Mouse (Mus musculus): ENCODE data around the gene Gm21083. TPM values are rescaled to one million over a fixed set of nuclear protein-coding genes. Genes with fewer than 3 reads are reported as not detected.
"Not testable (repeated sequence)": the region's sequence is repeated elsewhere in the genome, so short reads cannot be mapped to it uniquely, and the experiment has no call there.

The Gm21083 gene
- total RNA-seq, 2 experiments from 2014 or later: not detected

DNA sequence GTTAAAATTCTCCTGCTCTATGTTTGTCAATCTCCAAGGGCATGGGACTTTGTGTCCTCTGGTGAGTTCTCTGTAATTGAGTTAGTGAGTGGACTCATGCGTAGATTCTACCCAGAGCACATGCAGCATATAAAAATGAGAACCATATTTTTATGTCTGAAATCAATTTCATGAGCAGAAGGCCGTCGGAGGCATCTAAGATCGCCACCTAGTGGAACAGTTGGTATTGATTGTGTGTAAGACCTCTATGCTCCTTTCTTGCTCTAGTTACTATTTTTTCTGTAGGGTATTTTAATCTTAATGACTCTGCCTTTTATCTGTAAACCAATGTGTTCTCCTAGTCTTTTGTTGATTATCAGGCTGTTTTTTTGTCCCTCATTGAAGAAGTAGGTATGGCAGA, 23.2 kb downstream of the Gm21083 start:
- DNase-seq (ENCODE audit: extremely low spot score in 1 of 2, low spot score in 2 of 2); H3K27ac ChIP-seq; intact Hi-C loops (cut with DNase I); H3K4me3 ChIP-seq: not testable (repeated sequence)
- peak; percentile 29 for TF ChIP-seq CTCF (IDR thresholded peaks at IDR 0.05)

DNA sequence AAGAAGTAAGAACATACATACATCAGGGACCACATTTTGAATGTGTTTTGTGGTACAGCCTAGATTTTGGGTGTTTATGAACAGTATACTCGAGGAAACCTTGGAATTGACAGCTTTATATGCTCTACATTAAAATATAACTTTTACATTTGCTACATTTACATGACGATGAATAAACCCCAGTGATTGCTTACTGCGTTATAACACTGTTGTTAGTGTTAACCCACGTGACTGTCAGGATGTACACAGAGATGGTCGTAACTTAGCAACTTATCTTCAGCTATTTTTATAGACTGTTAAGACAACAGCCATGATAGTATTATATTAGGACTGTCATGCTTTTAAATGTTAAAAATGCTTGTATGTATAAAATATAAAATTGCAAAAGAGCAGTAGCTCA, 24.3 kb downstream of the Gm21083 start:
- H3K27ac ChIP-seq; intact Hi-C loops (cut with DNase I); H3K4me3 ChIP-seq; DNase-seq (ENCODE audit: extremely low spot score in 1 of 2, low spot score in 2 of 2): not testable (repeated sequence)

DNA sequence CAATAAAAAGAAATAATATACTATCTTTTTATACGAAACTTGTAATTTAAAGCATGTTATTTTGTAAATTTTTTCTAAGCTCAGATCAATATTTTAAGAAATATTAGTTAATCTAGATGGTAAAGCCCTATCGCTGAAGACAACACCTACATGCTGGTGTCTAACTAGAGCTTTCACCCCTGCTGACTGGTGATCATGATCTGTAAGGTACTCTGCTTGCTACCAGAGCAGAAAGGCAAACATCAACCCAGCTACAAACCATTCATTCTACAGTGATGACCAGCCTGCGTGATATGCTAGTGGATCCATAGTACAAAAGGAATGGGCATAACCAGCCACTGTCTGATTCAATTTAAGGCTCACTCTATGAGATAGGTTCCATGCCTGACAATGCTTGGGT, 24.8 kb downstream of the Gm21083 start:
- intact Hi-C loops (cut with DNase I); H3K4me3 ChIP-seq; H3K27ac ChIP-seq; DNase-seq (ENCODE audit: extremely low spot score in 1 of 2, low spot score in 2 of 2): not testable (repeated sequence)

DNA sequence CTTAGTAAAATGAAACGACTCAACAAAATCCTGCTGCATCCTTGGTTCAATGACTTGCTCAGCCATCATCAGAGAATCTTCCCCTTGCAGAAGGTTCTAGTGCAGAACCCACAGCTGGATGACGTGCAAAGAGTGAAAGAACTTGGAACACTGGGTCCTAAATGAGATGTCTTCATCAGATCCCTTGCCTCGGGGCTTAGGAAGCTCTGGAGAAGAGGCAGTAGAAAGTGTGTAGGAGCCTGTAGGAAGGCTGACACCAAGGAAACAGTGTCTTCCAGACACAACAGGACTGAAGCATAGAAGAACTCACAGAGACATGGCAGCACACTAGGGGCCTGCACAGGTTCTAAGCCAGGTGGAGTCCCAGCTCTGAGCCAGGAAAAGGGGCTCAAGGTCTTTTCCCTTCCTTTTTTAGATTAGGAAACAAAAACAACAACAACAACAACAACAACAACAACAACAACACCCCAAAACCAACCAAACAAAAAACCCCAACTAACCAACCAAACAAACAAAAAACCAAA, 25.4 kb downstream of the Gm21083 start:
- H3K4me3 ChIP-seq; DNase-seq (ENCODE audit: extremely low spot score in 1 of 2, low spot score in 2 of 2); intact Hi-C loops (cut with DNase I); H3K27ac ChIP-seq: not testable (repeated sequence)

DNA sequence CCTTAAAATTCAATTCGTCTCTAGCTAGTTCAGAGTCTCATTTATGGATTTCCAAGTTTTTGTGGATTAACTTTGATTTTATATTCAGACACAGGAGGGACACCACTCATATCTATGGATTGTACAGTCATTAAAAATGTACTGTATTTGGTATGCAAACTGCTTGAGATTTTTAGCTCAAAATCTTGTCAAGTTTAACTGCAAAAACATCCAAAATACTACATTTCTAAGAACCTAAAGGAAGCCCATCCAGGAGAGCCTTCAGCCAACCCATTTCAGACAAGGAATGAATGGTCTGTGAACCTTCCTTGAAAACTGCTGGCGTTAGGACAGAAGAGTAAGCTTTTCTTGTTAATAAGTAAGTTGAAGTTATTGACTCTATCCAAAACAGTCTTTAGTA, 25.9 kb downstream of the Gm21083 start:
- H3K4me3 ChIP-seq; H3K27ac ChIP-seq; DNase-seq (ENCODE audit: extremely low spot score in 1 of 2, low spot score in 2 of 2); intact Hi-C loops (cut with DNase I): not testable (repeated sequence)

DNA sequence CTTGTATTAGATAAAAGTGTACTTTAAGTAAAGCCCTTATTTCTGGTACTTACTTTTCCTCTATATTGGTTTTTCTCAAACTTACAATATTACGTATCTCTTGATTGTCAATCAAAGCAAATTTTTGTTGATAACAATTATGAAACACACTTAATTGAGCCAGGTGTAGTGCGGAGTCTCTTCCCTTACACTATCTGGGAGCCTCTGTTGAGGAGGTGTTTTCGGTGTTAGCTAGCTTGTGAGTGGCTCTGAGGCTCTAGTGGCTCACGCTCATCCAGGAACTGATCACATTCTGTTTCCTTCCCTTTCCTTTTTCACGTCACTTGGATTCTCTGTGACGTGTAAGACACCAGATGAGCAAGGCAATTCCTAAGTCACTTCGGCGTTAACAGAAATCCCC, 26.5 kb downstream of the Gm21083 start:
- DNase-seq (ENCODE audit: extremely low spot score in 1 of 2, low spot score in 2 of 2); H3K4me3 ChIP-seq; intact Hi-C loops (cut with DNase I): not testable (repeated sequence)

DNA sequence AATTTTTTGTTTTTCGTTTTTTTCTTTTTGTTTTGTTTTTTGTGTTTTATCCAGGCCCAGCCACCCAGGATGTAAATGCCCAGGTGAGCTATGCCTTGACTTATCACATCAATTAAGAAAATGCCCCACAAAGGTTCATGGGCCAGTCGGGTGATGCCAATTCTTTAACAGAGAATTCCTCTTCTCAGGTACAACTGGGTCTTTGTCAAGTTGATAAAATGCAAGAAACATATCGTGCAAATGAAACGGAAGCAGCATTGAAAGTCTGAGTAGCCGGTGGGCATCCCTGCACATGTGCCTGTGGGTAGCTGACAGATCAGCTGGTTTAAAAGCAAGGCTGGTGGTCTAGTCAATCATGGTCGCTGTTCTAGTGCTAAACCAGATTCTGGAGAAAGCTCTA, 29.5 kb downstream of the Gm21083 start:
- H3K4me3 ChIP-seq; H3K27ac ChIP-seq; intact Hi-C loops (cut with DNase I): not testable (repeated sequence)
- DNase-seq (ENCODE audit: extremely low spot score in 1 of 2, low spot score in 2 of 2): peak in 1 of 2 experiments; percentile 15

More for the DNA sequence above, 26.5 kb downstream of the Gm21083 start:
- not testable (repeated sequence) for H3K27ac ChIP-seq

DNA sequence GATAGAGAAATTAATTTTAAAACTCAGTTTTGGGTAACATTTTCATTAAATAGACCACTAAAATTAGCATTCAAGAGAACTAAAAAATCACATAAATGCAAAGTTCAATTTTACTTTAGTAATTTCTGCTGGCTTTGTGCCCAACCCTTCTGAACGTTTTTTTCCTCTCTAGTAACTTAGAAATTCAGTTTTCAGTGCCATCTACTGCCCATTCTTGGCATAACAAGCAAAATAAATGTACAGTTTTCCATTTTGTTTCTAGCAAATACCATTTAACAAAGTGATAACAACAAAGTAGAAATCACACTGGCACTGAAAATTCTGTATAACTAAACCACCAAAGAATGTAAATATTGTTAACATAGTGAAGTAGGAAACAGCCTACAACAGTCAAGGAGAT, 33.6 kb downstream of the Gm21083 start:
- H3K27ac ChIP-seq; intact Hi-C loops (cut with DNase I); H3K4me3 ChIP-seq; DNase-seq (ENCODE audit: extremely low spot score in 1 of 2, low spot score in 2 of 2): not testable (repeated sequence)
- peak; percentile 33 for TF ChIP-seq CTCF (IDR thresholded peaks at IDR 0.05)

DNA sequence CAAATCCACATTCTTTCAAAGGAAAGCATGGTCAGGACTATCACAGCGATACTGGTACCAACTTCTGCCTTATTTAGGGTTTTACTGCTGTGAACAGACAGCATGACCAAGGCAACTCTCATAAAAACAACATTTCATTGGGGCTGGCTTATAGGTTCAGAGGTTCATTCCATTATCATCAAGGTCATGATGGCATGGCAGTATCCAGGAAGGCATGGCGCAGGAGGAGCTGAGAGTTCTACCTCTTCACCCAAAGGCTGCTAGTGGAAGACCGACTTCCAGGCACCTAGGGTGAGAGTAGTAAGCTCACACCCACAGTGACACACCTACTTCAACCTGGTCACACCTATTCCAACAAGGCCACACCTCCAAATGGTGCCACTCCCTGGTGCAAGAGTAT, 39.1 kb downstream of the Gm21083 start:
- DNase-seq (ENCODE audit: extremely low spot score in 1 of 2, low spot score in 2 of 2); H3K4me3 ChIP-seq; H3K27ac ChIP-seq; intact Hi-C loops (cut with DNase I): not testable (repeated sequence)

DNA sequence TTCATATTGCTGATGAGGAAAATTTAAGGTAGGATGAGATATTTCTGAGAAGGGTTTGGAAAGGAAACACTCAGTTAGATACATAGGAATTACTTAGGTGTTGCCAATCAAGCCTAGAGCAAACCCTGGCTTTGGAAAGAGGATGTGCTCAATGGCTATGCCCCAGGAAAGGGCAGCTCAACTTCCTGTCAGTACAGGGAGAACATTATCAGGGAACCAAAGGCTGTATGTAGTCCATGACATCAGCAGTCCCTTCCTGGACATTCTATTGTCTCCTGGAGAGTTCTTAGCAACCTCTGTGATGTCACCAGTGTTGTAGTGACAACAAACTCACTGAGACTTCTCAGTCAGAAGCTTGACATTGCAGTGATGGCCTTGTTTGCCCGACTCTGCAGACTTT, 41.6 kb downstream of the Gm21083 start, which contains the start of gene Speer4d:
Gene Speer4d (plus strand): TSS at position 301 of the 400 bp plus-strand sequence.
- H3K4me3 ChIP-seq; H3K27ac ChIP-seq; intact Hi-C loops (cut with DNase I); DNase-seq (ENCODE audit: extremely low spot score in 1 of 2, low spot score in 2 of 2): not testable (repeated sequence)

DNA sequence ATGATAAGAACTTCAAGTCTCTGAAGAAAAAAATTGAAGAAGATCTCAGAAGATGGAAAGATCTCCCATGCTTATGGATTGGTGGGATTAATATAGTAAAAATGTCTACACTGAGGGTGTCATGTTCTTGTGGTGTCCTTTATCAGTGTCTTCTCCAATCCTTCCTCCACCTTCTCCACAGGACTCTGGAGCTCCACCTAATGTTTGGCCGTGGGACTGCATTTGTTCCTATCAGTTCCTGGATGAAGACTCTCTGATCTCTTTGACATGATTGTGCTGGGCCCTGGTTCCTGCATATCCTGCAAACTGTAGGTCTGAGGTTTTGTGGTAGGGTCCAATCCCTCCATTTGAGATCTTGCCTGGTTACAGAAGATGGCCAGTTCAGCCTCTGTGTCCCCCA, 51.0 kb downstream of the Gm21083 start:
- peak; percentile 20 for TF ChIP-seq CTCF (IDR thresholded peaks at IDR 0.05)
- intact Hi-C loops (cut with DNase I); H3K4me3 ChIP-seq; DNase-seq (ENCODE audit: extremely low spot score in 1 of 2, low spot score in 2 of 2); H3K27ac ChIP-seq: not testable (repeated sequence)

DNA sequence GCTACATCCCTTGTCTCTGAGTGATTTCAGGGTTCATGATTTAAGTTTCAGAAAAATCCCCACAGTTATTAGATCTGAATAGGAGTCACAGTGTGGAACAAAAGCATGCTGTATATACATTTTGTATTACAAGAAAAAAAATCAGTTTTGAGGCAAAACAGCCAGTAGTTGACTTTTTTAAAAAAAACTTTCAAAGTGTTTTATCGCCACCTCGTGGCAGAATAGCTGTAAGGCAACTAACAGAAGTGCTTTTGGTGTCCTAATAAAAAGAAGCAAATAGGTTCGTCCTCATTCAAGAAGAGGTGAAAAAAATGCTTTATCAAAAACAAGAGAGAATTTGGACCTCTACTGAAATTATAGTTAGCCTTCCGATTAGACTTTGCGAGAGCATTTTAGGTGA, 52.9 kb downstream of the Gm21083 start:
- DNase-seq (ENCODE audit: extremely low spot score in 1 of 2, low spot score in 2 of 2); H3K27ac ChIP-seq; H3K4me3 ChIP-seq; intact Hi-C loops (cut with DNase I): not testable (repeated sequence)
- TF ChIP-seq CTCF (IDR thresholded peaks at IDR 0.05): peak; percentile 57

Other genes starting within 250 kb of the Gm21083 start
- not detected for gene Gm21149, start 100.8 kb upstream of the Gm21083 start, total RNA-seq (2021)
- not detected for gene Gm21190, start 48.1 kb upstream of the Gm21083 start, total RNA-seq (2021)
- not detected for gene Speer4d, start 41.7 kb downstream of the Gm21083 start, total RNA-seq (2021)
- not detected for gene 4930572O03Rik, start 79.7 kb downstream of the Gm21083 start, total RNA-seq (2021)
- not detected for gene Speer4c, start 136.9 kb downstream of the Gm21083 start, total RNA-seq (2021)

Measured in left cerebral cortex, adult 2 months (tissue).